Mouse (Mus musculus): Measurements from ENCODE around the gene Myl12a.

- TF ChIP-seq CTCF (IDR thresholded peaks at IDR 0.05; ENCODE audit: low read depth) = no peak
- TF ChIP-seq EP300 (IDR thresholded peaks at IDR 0.05; ENCODE audit: low read depth) = no peak
Observed at GRCm38 (mm10) chr17:70997836-70998235, 4.8 kb downstream of the Myl12a start.

Measured in liver, postnatal 0 days (tissue).